Mouse (Mus musculus) forebrain, embryonic 13.5 days (tissue): Measurements from ENCODE around the gene Wdr59. TPM values are rescaled to one million over a fixed set of nuclear protein-coding genes. Genes with fewer than 3 reads are reported as not detected.
A peak's percentile ranks its signal among the peaks of the same experiment; 100 is the strongest.

Experiments used
- ATAC-seq: fragments of 200-750 bp; cut with Nextera tagmentation; 2 replicates; pipeline ENCODE4 v1.8.0; 2017
- H3K27ac ChIP-seq: fragments of 300-500 bp; sonication (generic); 2 replicates; pipeline ENCODE4 v1.5.1; 2015; ENCODE audit warnings: inconsistent platforms, mild to moderate bottlenecking, moderate library complexity
- H3K27me3 ChIP-seq: fragments of 300-500 bp; sonication (generic); 2 replicates; pipeline ENCODE4 v1.6.1; 2015; ENCODE audit warnings: mild to moderate bottlenecking, inconsistent platforms
- H3K36me3 ChIP-seq: fragments of 300-500 bp; sonication (generic); 2 replicates; pipeline ENCODE4 v1.6.1; 2015; ENCODE audit warnings: mild to moderate bottlenecking, inconsistent platforms; ENCODE audit not compliant: poor library complexity, severe bottlenecking
- H3K4me1 ChIP-seq: fragments of 300-500 bp; sonication (generic); 2 replicates; pipeline ENCODE4 v1.6.1; 2015; ENCODE audit warnings: inconsistent platforms
- H3K4me2 ChIP-seq: fragments of 300-500 bp; sonication (generic); 2 replicates; pipeline ENCODE4 v1.6.1; 2015; ENCODE audit warnings: inconsistent platforms, mild to moderate bottlenecking, moderate library complexity
- H3K4me3 ChIP-seq: fragments of 300-500 bp; sonication (generic); 2 replicates; pipeline ENCODE4 v1.5.1; 2015; ENCODE audit warnings: mild to moderate bottlenecking, inconsistent platforms
- H3K9ac ChIP-seq: fragments of 300-500 bp; sonication (generic); 2 replicates; pipeline ENCODE4 v1.6.1; 2015; ENCODE audit warnings: mild to moderate bottlenecking, inconsistent platforms
- H3K9me3 ChIP-seq: fragments of 300-500 bp; sonication (generic); replicated peaks from 2 replicates; pipeline ENCODE4 v1.6.1; 2016; ENCODE audit warnings: inconsistent platforms
- WGBS: fragments of 180-500 bp; shearing (Covaris S2); methylation state at CpG from one replicate; pipeline ENCODE4 v1.1.7; 2015; 5-methylcytosine and 5-hydroxymethylcytosine counted together
- polyA plus RNA-seq: library from polyadenylated mRNA; unstranded; fragments of >200 nt; fragmentation: Nextera tagmentation; extraction: Ambion mirVana; gene quantifications from 2 replicates; pipeline ENCODE4 v1.2.1, GENCODE M21; 2015

Wdr59 gene
- 5.7 and 6.5 TPM in 2 replicates for polyA plus RNA-seq

DNA sequence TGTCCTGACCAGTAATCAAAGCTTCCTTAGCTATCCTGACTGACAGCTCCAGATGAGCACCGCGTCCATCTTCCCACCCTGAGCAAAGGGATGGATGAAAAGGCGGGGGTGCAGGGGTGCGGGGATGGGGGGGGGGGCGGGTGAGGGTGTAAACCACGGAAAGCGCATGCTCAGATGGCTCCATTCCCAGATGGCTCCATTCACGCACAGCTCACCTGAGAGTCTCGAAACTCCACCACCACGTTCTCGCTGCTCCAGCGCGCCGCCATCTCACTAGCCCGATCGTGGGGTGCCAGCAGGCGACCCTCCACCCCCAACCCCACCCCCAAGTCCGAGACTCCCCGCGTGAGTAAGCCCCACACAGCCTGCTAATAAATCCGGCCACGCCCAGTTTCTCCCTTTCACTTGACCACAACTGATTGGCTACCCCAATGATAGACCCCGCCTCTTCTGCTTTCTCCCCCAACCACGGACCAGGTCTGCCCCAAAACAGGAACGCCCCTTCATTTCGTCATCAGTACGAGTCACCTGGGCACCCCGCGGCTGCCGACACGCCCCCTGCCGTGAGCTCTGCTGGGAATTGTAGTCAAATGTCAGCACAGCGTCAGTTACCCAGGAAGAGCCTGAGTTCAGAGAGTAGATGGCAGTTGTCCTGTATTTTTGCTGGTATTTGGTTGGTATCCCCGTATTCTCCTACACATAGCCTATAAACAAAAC lies at the start of gene Wdr59:
Wdr59 (minus strand) TSS at position 380 of the 717 bp plus-strand sequence.
- no peaks in the 10 kb centered on the region for H3K27me3 ChIP-seq
- peak within 1 kb of the TSS; percentile 73 for H3K4me2 ChIP-seq
- H3K4me3 ChIP-seq: peak within 1 kb of the TSS; percentile 64
- no peaks in the 10 kb centered on the region for H3K36me3 ChIP-seq
- under 1% methylated on average over 34 of the region's 34 CpGs for WGBS
- H3K9ac ChIP-seq: peak within 1 kb of the TSS; percentile 64
- peak; percentile 100 for ATAC-seq
- peaks cover 10% of the 10 kb centered on the region for H3K4me1 ChIP-seq
- H3K9me3 ChIP-seq: no peaks in the 10 kb centered on the region
- no peak within 1 kb of the TSS for H3K27ac ChIP-seq

DNA sequence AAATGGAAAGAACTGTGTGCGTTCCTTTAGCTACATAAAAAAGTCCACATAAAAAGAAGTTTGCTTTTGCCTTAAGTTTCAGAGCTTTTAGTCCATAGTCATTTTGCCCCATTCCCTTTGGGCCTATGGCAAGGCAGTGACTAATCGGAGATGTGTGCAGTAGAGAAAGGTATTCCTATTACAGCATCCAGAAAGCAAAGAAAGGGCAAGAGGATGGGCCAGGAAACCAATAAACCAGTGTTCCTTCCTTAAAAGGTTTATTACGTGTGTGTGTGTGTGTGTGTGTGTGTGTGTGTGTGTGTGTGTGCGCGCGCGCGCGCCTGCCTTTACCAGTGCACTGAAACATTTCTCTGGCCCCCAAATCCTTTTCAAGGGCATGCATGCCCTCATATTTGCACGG lies 49.8 kb upstream of the Wdr59 start:
- Histone ChIP-seq H3K4me1 (peaks cover 60% of the 10 kb centered on the region), H3K27me3 (no peaks in the 10 kb centered on the region), H3K4me3 (no peak overlapping the region), H3K27ac (peak overlapping the region; percentile 19), H3K9me3 (no peaks in the 10 kb centered on the region), H3K4me2 (no peak overlapping the region), H3K36me3 (no peaks in the 10 kb centered on the region), H3K9ac (no peak overlapping the region)
- 89% methylated on average over 10 of the region's 10 CpGs for WGBS
- ATAC-seq: no peak

DNA sequence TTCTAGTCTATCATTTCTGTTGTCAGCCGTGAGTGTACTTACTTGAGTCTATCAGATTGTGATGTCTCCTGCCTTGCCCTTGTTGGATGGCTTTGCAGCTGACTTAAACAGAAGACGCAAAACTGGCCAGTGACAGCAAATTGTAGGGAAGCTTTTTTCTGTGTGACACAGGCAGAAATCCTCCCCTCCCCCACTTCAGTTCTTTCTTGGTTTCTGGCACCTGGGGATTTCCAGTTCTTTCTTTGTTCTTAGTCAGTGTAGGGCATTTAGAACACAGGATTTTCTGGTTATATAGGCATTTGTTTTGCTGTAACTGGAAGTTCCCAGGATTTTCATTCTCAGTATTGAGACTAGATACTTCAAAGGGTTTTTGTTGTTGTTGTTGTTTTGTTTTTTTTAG lies 48.5 kb upstream of the Wdr59 start:
- WGBS: 61% methylated on average over 2 of the region's 2 CpGs
- H3K27me3 ChIP-seq: no peaks in the 10 kb centered on the region
- no peak for ATAC-seq
- H3K4me2 ChIP-seq: no peak overlapping the region
- H3K4me3 ChIP-seq: no peak overlapping the region
- no peaks in the 10 kb centered on the region for H3K36me3 ChIP-seq
- H3K4me1 ChIP-seq: peaks cover 66% of the 10 kb centered on the region
- no peak overlapping the region for H3K9ac ChIP-seq
- H3K27ac ChIP-seq: no peak overlapping the region
- no peaks in the 10 kb centered on the region for H3K9me3 ChIP-seq

DNA sequence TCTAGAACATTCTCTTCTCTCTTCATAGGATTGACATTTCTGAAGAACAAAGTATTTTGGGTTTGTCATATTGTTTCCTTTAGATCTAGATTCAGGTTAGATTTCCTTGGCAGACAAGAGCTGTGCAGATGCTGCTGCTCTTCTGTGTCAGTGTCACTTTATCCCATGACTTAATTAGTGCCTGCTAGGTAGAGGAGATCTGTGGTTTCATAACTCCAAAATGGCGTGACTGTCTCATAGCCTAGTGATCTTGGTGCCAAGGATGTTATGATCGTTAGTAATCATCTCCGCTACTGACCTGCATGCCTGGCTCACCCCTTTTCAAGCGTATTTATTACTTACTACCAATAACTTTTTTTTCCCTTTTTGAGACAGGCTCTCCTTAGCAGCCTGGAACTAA lies 48.0 kb upstream of the Wdr59 start:
- H3K4me1 ChIP-seq: peaks cover 66% of the 10 kb centered on the region
- ATAC-seq: no peak
- no peak overlapping the region for H3K27ac ChIP-seq
- no peaks in the 10 kb centered on the region for H3K36me3 ChIP-seq
- H3K4me2 ChIP-seq: no peak overlapping the region
- no peak overlapping the region for H3K9ac ChIP-seq
- H3K27me3 ChIP-seq: no peaks in the 10 kb centered on the region
- 80% methylated on average over 4 of the region's 4 CpGs for WGBS
- no peak overlapping the region for H3K4me3 ChIP-seq
- no peaks in the 10 kb centered on the region for H3K9me3 ChIP-seq

DNA sequence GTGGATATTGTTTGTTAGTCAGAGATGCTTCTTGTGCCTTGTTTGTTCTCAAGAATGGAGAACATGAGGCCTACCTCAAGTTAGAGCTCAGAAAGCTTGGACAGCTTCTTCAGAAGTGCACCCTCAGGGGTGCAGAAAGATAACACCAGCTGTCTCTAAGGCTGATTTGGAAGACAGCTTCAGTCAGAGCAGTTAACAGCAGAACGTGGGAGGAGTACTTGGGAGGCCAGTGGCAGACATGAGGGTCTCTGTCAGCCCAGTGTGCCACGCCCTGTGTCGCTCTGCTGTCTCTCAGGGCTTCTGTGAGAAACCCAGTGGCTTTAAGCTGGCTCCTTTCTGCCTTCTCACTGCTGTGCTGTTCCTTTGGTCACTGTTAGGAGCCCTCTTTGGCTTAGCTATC lies 46.1 kb upstream of the Wdr59 start:
- Histone ChIP-seq H3K4me2 (no peak overlapping the region), H3K36me3 (no peaks in the 10 kb centered on the region), H3K9ac (peak overlapping the region; percentile 30; the same call in 1 of the 2 replicates), H3K9me3 (no peaks in the 10 kb centered on the region), H3K27ac (no peak overlapping the region), H3K4me3 (no peak overlapping the region), H3K4me1 (peaks cover 56% of the 10 kb centered on the region), H3K27me3 (no peaks in the 10 kb centered on the region)
- no peak for ATAC-seq
- 74% methylated on average over 3 of the region's 3 CpGs for WGBS

DNA sequence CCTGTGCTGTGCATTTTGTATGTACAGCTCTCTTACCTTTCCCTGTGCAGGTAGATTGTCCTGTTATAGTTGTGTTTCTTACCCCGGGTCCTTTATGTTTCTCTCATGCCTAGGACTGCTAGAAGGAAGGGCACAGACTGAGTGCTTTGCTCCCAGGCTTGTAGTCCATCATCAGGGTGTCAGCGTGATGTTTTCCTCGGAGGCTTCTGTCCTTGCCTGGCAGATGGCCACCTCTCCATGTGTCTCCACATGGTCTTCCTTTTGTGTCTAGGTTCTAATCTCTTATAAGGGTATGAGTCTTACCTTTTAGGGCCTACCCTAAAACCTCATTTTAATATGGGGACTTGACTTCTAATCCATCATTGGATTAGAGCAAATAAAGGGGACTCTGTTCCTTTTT lies 45.7 kb upstream of the Wdr59 start:
- no peak overlapping the region for H3K27ac ChIP-seq
- no peak overlapping the region for H3K4me3 ChIP-seq
- peaks cover 51% of the 10 kb centered on the region for H3K4me1 ChIP-seq
- WGBS: 63% methylated on average over 3 of the region's 3 CpGs
- no peaks in the 10 kb centered on the region for H3K36me3 ChIP-seq
- H3K27me3 ChIP-seq: no peaks in the 10 kb centered on the region
- no peak overlapping the region for H3K4me2 ChIP-seq
- ATAC-seq: no peak
- H3K9me3 ChIP-seq: no peaks in the 10 kb centered on the region
- H3K9ac ChIP-seq: 0 out of 2 replicates have a peak overlapping the region, but pooled peaks have one; percentile 12

DNA sequence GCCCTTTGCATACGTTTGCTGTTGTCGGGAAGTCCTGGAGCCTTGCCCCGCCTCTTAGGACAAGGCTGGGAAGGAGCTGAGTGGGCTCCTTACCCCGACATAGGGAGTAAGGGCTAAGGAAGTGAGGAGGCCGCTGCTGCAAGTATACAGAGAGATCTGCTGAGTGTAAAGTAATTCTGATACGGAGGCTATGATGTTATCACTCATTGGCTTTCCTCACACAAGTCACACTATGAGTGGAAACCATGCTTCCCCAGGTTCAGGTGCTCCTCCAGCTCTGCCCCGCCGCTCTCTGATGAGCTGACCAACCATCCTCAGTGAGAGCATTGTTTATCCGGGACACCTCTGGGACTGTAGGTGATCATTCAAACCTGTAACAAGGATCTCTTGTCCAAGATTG lies 44.4 kb upstream of the Wdr59 start:
- Histone ChIP-seq H3K27ac (no peak overlapping the region), H3K27me3 (no peaks in the 10 kb centered on the region), H3K4me1 (peaks cover 43% of the 10 kb centered on the region), H3K4me3 (no peak overlapping the region), H3K36me3 (no peaks in the 10 kb centered on the region), H3K9me3 (no peaks in the 10 kb centered on the region), H3K4me2 (no peak overlapping the region), H3K9ac (no peak overlapping the region)
- no peak for ATAC-seq
- WGBS: 68% methylated on average over 9 of the region's 9 CpGs

DNA sequence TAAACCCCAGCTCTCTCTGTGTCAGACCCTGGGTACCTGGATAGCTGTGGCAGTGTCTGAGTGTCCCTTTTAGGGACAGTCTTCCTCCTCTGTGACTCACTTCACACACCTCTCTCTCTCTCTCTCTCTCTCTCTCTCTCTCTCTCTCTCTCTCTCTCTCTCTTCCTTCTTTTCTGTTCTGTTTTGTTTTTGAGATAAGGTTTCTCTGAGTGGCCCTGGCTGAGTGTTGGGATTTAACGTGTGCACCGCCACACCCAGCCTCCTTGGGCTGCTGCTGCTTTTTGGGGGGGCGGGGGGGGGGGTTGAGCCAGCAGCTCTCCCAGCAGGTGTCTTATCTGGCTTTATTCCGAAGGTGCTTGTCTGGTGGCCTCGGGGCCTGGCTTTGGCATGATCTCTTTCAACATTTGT lies 43.9 kb upstream of the Wdr59 start:
- no peak for ATAC-seq
- no peaks in the 10 kb centered on the region for H3K27me3 ChIP-seq
- H3K9me3 ChIP-seq: no peaks in the 10 kb centered on the region
- WGBS: 39% methylated on average over 5 of the region's 5 CpGs
- H3K4me1 ChIP-seq: peaks cover 43% of the 10 kb centered on the region
- no peak overlapping the region for H3K9ac ChIP-seq
- no peak overlapping the region for H3K4me2 ChIP-seq
- no peak overlapping the region for H3K27ac ChIP-seq
- no peaks in the 10 kb centered on the region for H3K36me3 ChIP-seq
- H3K4me3 ChIP-seq: no peak overlapping the region

DNA sequence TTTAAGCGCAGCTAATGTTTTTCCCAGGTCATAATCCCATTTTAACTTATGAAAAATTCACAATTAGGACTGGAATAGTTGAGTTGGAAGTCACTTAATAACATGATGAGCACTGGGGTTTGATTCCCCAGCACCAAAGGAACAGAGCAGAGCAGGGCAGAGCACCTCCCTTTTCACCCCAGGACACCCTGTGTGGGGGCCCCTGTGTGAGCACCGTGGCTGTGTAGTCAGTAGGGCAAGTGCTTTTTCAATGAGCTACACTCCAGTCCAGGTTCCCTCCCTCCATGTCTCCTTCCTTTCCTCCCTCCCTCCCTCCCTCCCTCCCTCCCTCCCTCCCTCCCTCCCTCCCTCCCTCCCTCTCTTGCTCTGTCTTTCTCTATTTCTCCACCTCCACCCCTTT lies 42.2 kb upstream of the Wdr59 start:
- peaks cover 35% of the 10 kb centered on the region for H3K4me1 ChIP-seq
- H3K36me3 ChIP-seq: no peaks in the 10 kb centered on the region
- H3K9ac ChIP-seq: no peak overlapping the region
- 92% methylated on average over 2 of the region's 2 CpGs for WGBS
- H3K4me2 ChIP-seq: no peak overlapping the region
- no peak for ATAC-seq
- no peaks in the 10 kb centered on the region for H3K27me3 ChIP-seq
- H3K4me3 ChIP-seq: no peak overlapping the region
- H3K27ac ChIP-seq: no peak overlapping the region
- H3K9me3 ChIP-seq: no peaks in the 10 kb centered on the region

DNA sequence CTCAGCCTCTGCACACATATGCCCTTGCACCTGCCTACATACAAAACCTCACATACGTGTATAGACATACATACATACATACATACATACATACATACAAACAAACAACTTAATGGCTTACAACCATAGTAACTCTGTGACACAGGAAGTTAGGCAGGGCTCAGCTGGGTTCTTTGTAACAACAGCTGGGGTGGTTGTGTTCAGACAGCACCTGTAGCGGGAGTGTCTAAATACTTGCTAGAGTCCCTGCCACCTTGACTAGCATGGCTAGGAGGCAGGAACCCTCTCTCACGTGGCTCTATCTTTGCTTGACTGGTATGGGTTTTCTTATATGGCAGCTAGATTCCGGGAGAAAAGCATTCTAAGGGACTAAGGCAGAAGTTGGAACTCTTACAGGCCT lies 41.8 kb upstream of the Wdr59 start:
- Histone ChIP-seq H3K4me3 (no peak overlapping the region), H3K4me1 (peaks cover 39% of the 10 kb centered on the region), H3K4me2 (no peak overlapping the region), H3K36me3 (no peaks in the 10 kb centered on the region), H3K27ac (no peak overlapping the region), H3K9me3 (no peaks in the 10 kb centered on the region), H3K9ac (no peak overlapping the region), H3K27me3 (no peaks in the 10 kb centered on the region)
- ATAC-seq: no peak
- WGBS: 96% methylated on average over 4 of the region's 4 CpGs

DNA sequence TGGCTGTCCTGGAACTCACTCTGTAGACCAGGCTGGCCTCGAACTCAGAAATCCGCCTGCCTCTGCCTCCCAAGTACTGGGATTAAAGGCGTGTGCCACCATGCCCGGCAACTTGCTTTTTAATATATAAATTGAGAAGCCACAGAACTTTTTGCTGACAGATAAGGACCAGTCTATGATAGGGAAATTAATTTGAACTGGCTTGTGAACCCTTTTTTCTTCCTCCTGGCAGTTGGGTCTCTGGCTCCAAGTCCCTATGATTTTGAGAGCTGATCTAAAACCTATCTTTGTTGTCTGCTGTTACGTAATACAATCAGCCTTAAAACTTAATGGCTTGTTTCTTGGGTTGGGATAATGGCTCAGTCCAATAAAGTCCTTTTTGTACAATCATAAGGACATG lies 41.2 kb upstream of the Wdr59 start:
- 93% methylated on average over 5 of the region's 5 CpGs for WGBS
- Histone ChIP-seq H3K4me1 (peaks cover 41% of the 10 kb centered on the region), H3K9me3 (no peaks in the 10 kb centered on the region), H3K27me3 (no peaks in the 10 kb centered on the region), H3K4me2 (no peak overlapping the region), H3K4me3 (no peak overlapping the region), H3K27ac (no peak overlapping the region), H3K9ac (no peak overlapping the region), H3K36me3 (no peaks in the 10 kb centered on the region)
- no peak for ATAC-seq

DNA sequence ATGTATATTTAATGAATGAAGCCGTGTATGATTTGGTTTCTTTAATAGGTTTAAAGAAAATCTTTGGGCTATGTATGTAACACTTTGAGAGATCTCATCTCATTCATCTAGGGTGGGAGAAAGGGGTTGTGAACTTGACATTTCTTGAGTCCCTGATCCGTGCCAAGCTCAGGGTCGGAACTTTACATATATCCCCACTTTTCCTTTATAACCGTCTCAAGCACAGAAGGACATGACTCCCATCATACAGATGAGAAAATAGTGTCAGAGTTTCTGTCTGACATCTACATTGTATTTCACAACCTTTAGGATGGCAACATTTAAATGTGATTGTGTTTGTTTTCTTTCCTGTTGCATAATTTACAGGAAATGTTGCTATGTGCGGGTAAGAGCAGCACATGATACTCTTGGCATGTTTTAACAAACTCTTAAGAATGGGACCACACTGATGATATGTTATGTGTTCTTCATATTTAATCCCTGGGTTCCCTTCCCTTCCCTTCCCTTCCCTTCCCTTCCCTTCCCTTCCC lies 40.4 kb upstream of the Wdr59 start:
- 96% methylated on average over 5 of the region's 5 CpGs for WGBS
- no peaks in the 10 kb centered on the region for H3K36me3 ChIP-seq
- no peak for ATAC-seq

DNA sequence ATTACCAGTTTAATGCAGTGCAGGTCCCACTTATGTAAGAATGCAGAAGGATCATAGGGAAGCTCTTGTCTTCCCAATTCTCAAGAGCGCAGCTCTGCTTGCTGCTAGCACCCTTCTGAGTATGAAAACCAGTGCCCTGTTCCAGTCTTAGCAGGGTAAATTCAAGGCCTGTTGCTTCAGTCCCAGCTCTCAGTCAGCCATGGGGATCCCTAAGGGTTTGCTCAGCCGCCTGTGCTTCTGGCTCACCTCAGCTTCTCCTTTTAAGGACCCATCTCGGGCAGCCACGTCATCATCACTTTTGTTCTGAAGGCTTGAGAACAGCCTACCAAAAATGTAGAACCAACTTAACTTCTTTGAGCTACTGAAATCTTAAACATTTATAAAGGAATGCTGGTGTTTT lies 39.9 kb upstream of the Wdr59 start:
- Histone ChIP-seq H3K4me3 (no peak overlapping the region), H3K9me3 (no peaks in the 10 kb centered on the region), H3K27ac (no peak overlapping the region), H3K27me3 (no peaks in the 10 kb centered on the region), H3K36me3 (no peaks in the 10 kb centered on the region), H3K9ac (no peak overlapping the region), H3K4me2 (no peak overlapping the region), H3K4me1 (peaks cover 30% of the 10 kb centered on the region)
- no peak for ATAC-seq
- WGBS: 91% methylated on average over 4 of the region's 4 CpGs

More for the DNA sequence above, 40.4 kb upstream of the Wdr59 start:
- no peak overlapping the region for H3K4me2 ChIP-seq
- no peak overlapping the region for H3K9ac ChIP-seq
- H3K9me3 ChIP-seq: no peaks in the 10 kb centered on the region
- no peaks in the 10 kb centered on the region for H3K27me3 ChIP-seq
- H3K27ac ChIP-seq: no peak overlapping the region
- no peak overlapping the region for H3K4me3 ChIP-seq
- peaks cover 34% of the 10 kb centered on the region for H3K4me1 ChIP-seq
